Mouse (Mus musculus): Measurements from ENCODE around the gene 1110008P14Rik. TPM values are rescaled to one million over a fixed set of nuclear protein-coding genes. Genes with fewer than 3 reads are reported as not detected.

The 1110008P14Rik gene
- 57.5 and 61.1 TPM in 2 replicates for polyA plus RNA-seq (2016; fragmentation: Nextera tagmentation; extraction: Ambion mirVana)

GRCm38 (mm10) chr2:32381775-32382223, at the start of gene 1110008P14Rik:
TSS of gene 1110008P14Rik (minus strand) at chr2:32381938.
- Histone ChIP-seq H3K9me3 (no peaks in the 10 kb centered on the region), H3K4me2 (replicated peaks) (peak within 1 kb of the TSS; percentile 80), H3K36me3 (peaks cover 30% of the 10 kb centered on the region), H3K4me1 (peaks cover 8% of the 10 kb centered on the region), H3K4me3 (peak within 1 kb of the TSS; percentile 66), H3K27ac (replicated peaks) (no peak within 1 kb of the TSS; the same call in 1 of the 2 replicates), H3K27me3 (peaks cover 52% of the 10 kb centered on the region), H3K9ac (replicated peaks) (peak within 1 kb of the TSS; percentile 66)
- 0% methylated on average over 40 of the region's 47 CpGs for WGBS
- peak; percentile 86 for ATAC-seq (ENCODE audit: low FRiP score, low read depth)

GRCm38 (mm10) chr2:32430701-32431676, 49.3 kb upstream of the 1110008P14Rik start:
- Histone ChIP-seq H3K36me3 (0 out of 2 replicates have a peak, but pooled peaks cover 6% of the 10 kb centered on the region), H3K4me2 (replicated peaks) (peak overlapping the region; percentile 70), H3K9ac (replicated peaks) (peak overlapping the region; percentile 66), H3K27ac (replicated peaks) (peak overlapping the region; percentile 89), H3K9me3 (no peaks in the 10 kb centered on the region), H3K4me1 (peaks cover 46% of the 10 kb centered on the region), H3K27me3 (no peaks in the 10 kb centered on the region), H3K4me3 (peak overlapping the region; percentile 53)
- WGBS, result 7% methylated on average over 18 of the region's 18 CpGs
- ATAC-seq (ENCODE audit: low FRiP score, low read depth), result peak; percentile 97

- Histone ChIP-seq H3K9me3 (no peaks in the 10 kb centered on the region), H3K4me2 (replicated peaks) (peak overlapping the region; percentile 70), H3K9ac (replicated peaks) (0 out of 2 replicates have a peak overlapping the region, but pooled peaks have one; percentile 32), H3K4me3 (peak overlapping the region; percentile 21), H3K27me3 (no peaks in the 10 kb centered on the region), H3K4me1 (peaks cover 55% of the 10 kb centered on the region), H3K36me3 (0 out of 2 replicates have a peak, but pooled peaks cover 6% of the 10 kb centered on the region), H3K27ac (replicated peaks) (peak overlapping the region; percentile 73; the same call in 1 of the 2 replicates)
- no peak for ATAC-seq (ENCODE audit: low FRiP score, low read depth)
- WGBS, result 70% methylated on average over 4 of the region's 4 CpGs
These were observed 47.6 kb upstream of the 1110008P14Rik start for GRCm38 (mm10) chr2:32429215-32429891.

- peak overlapping the region; percentile 70 for H3K4me2 ChIP-seq (replicated peaks)
- peaks cover 66% of the 10 kb centered on the region for H3K4me1 ChIP-seq
- no peaks in the 10 kb centered on the region for H3K27me3 ChIP-seq
- H3K9ac ChIP-seq (replicated peaks), result peak overlapping the region; percentile 32; the same call in 1 of the 2 replicates
- 0 out of 2 replicates have a peak, but pooled peaks have one; percentile 38 for ATAC-seq (ENCODE audit: low FRiP score, low read depth)
- H3K27ac ChIP-seq (replicated peaks), result peak overlapping the region; percentile 73
- 51% methylated on average over 8 of the region's 8 CpGs for WGBS
- 0 out of 2 replicates have a peak, but pooled peaks cover 6% of the 10 kb centered on the region for H3K36me3 ChIP-seq
- peak overlapping the region; percentile 21 for H3K4me3 ChIP-seq
- H3K9me3 ChIP-seq, result no peaks in the 10 kb centered on the region
These were observed 46.6 kb upstream of the 1110008P14Rik start for GRCm38 (mm10) chr2:32428262-32428722.

- H3K9ac ChIP-seq (replicated peaks), result no peak overlapping the region
- no peaks in the 10 kb centered on the region for H3K9me3 ChIP-seq
- H3K4me3 ChIP-seq, result no peak overlapping the region
- 0 out of 2 replicates have a peak, but pooled peaks cover 6% of the 10 kb centered on the region for H3K36me3 ChIP-seq
- H3K27me3 ChIP-seq, result no peaks in the 10 kb centered on the region
- H3K4me1 ChIP-seq, result peaks cover 69% of the 10 kb centered on the region
- 73% methylated on average over 5 of the region's 5 CpGs for WGBS
- peak overlapping the region; percentile 70 for H3K4me2 ChIP-seq (replicated peaks)
- peak overlapping the region; percentile 73; the same call in 1 of the 2 replicates for H3K27ac ChIP-seq (replicated peaks)
- ATAC-seq (ENCODE audit: low FRiP score, low read depth), result no peak
These were observed 46.0 kb upstream of the 1110008P14Rik start for GRCm38 (mm10) chr2:32427720-32428119.

GRCm38 (mm10) chr2:32426141-32426540, 44.4 kb upstream of the 1110008P14Rik start:
- no peak for ATAC-seq (ENCODE audit: low FRiP score, low read depth)
- WGBS, result 100% methylated on average over 1 of the region's 1 CpGs
- H3K9ac ChIP-seq (replicated peaks), result no peak overlapping the region
- no peak overlapping the region for H3K4me2 ChIP-seq (replicated peaks)
- H3K9me3 ChIP-seq, result no peaks in the 10 kb centered on the region
- H3K27me3 ChIP-seq, result no peaks in the 10 kb centered on the region
- no peak overlapping the region for H3K27ac ChIP-seq (replicated peaks)
- 0 out of 2 replicates have a peak, but pooled peaks cover 11% of the 10 kb centered on the region for H3K36me3 ChIP-seq
- no peak overlapping the region for H3K4me3 ChIP-seq
- H3K4me1 ChIP-seq, result peaks cover 63% of the 10 kb centered on the region

GRCm38 (mm10) chr2:32425568-32425967, 43.8 kb upstream of the 1110008P14Rik start:
- peaks cover 16% of the 10 kb centered on the region for H3K36me3 ChIP-seq
- H3K4me3 ChIP-seq, result no peak overlapping the region
- H3K27ac ChIP-seq (replicated peaks), result no peak overlapping the region
- H3K4me2 ChIP-seq (replicated peaks), result no peak overlapping the region
- H3K4me1 ChIP-seq, result peaks cover 60% of the 10 kb centered on the region
- WGBS, result 73% methylated on average over 5 of the region's 5 CpGs
- ATAC-seq (ENCODE audit: low FRiP score, low read depth), result no peak
- H3K27me3 ChIP-seq, result no peaks in the 10 kb centered on the region
- H3K9me3 ChIP-seq, result no peaks in the 10 kb centered on the region
- H3K9ac ChIP-seq (replicated peaks), result no peak overlapping the region

- WGBS, result 28% methylated on average over 3 of the region's 3 CpGs
- no peak overlapping the region for H3K9ac ChIP-seq (replicated peaks)
These were observed 43.1 kb upstream of the 1110008P14Rik start for GRCm38 (mm10) chr2:32424796-32425195.

GRCm38 (mm10) chr2:32423481-32424331, 42.0 kb upstream of the 1110008P14Rik start:
- H3K4me2 ChIP-seq (replicated peaks), result peak overlapping the region; percentile 67
- peaks cover 41% of the 10 kb centered on the region for H3K4me1 ChIP-seq
- peaks cover 35% of the 10 kb centered on the region for H3K36me3 ChIP-seq
- peak overlapping the region; percentile 79 for H3K27ac ChIP-seq (replicated peaks)
- peak overlapping the region; percentile 39 for H3K4me3 ChIP-seq
- 3% methylated on average over 14 of the region's 14 CpGs for WGBS
- ATAC-seq (ENCODE audit: low FRiP score, low read depth), result peak; percentile 81
- H3K27me3 ChIP-seq, result no peaks in the 10 kb centered on the region
- peak overlapping the region; percentile 49 for H3K9ac ChIP-seq (replicated peaks)
- H3K9me3 ChIP-seq, result no peaks in the 10 kb centered on the region

More at GRCm38 (mm10) chr2:32424796-32425195, 43.1 kb upstream of the 1110008P14Rik start:
- Histone ChIP-seq H3K9me3 (no peaks in the 10 kb centered on the region), H3K4me3 (no peak overlapping the region), H3K27me3 (no peaks in the 10 kb centered on the region), H3K4me1 (peaks cover 52% of the 10 kb centered on the region), H3K4me2 (replicated peaks) (no peak overlapping the region), H3K36me3 (peaks cover 24% of the 10 kb centered on the region), H3K27ac (replicated peaks) (peak overlapping the region; percentile 79)
- no peak for ATAC-seq (ENCODE audit: low FRiP score, low read depth)

- WGBS, result 98% methylated on average over 6 of the region's 6 CpGs
- Histone ChIP-seq H3K9ac (replicated peaks) (no peak overlapping the region), H3K9me3 (no peaks in the 10 kb centered on the region), H3K4me1 (peaks cover 27% of the 10 kb centered on the region), H3K36me3 (peaks cover 53% of the 10 kb centered on the region), H3K27ac (replicated peaks) (no peak overlapping the region), H3K27me3 (no peaks in the 10 kb centered on the region), H3K4me2 (replicated peaks) (no peak overlapping the region), H3K4me3 (no peak overlapping the region)
- ATAC-seq (ENCODE audit: low FRiP score, low read depth), result no peak
These were observed 40.1 kb upstream of the 1110008P14Rik start for GRCm38 (mm10) chr2:32421851-32422251.

GRCm38 (mm10) chr2:32420647-32421046, 38.9 kb upstream of the 1110008P14Rik start:
- no peak for ATAC-seq (ENCODE audit: low FRiP score, low read depth)
- no peak overlapping the region for H3K4me3 ChIP-seq
- no peaks in the 10 kb centered on the region for H3K27me3 ChIP-seq
- WGBS, result 85% methylated on average over 6 of the region's 6 CpGs
- no peak overlapping the region for H3K27ac ChIP-seq (replicated peaks)
- no peaks in the 10 kb centered on the region for H3K9me3 ChIP-seq
- H3K4me2 ChIP-seq (replicated peaks), result no peak overlapping the region
- peaks cover 27% of the 10 kb centered on the region for H3K4me1 ChIP-seq
- H3K9ac ChIP-seq (replicated peaks), result no peak overlapping the region
- peaks cover 60% of the 10 kb centered on the region for H3K36me3 ChIP-seq
